Mouse (Mus musculus) kidney, postnatal 0 days (tissue): Measurements from ENCODE around the gene Zfp687. TPM values are rescaled to one million over a fixed set of nuclear protein-coding genes. Genes with fewer than 3 reads are reported as not detected.

Experiments
- ATAC-seq: fragments of 200-750 bp; cut with Nextera tagmentation; replicated peaks from 2 replicates; pipeline ENCODE4 v1.8.0; 2017; ENCODE audit warnings: low read depth, moderate number of reproducible peaks, moderate TSS enrichment, moderate library complexity; ENCODE audit not compliant: low FRiP score
- DNase-seq: peaks from one replicate; pipeline ENCODE4 v3.0.0-alpha.2; 2016; ENCODE audit warnings: low spot score
- H3K27ac ChIP-seq: fragments of 300-500 bp; sonication (generic); 2 replicates; pipeline ENCODE4 v1.5.1; 2014; ENCODE audit warnings: mild to moderate bottlenecking
- H3K27me3 ChIP-seq: fragments of 300-500 bp; sonication (generic); 2 replicates; pipeline ENCODE4 v1.6.1; 2014; ENCODE audit warnings: low read length, mixed read lengths; ENCODE audit not compliant: insufficient read depth
- H3K36me3 ChIP-seq: fragments of 300-500 bp; sonication (generic); 2 replicates; pipeline ENCODE4 v1.6.1; 2014; ENCODE audit warnings: low read length, mixed read lengths; ENCODE audit not compliant: insufficient read depth
- H3K4me1 ChIP-seq: fragments of 300-500 bp; sonication (generic); replicated peaks from 2 replicates; pipeline ENCODE4 v1.6.1; 2014; ENCODE audit warnings: antibody characterized with exemption, low read length, mixed read lengths; ENCODE audit not compliant: insufficient read depth
- H3K4me2 ChIP-seq: fragments of 300-500 bp; sonication (generic); 2 replicates; pipeline ENCODE4 v1.6.1; 2014; ENCODE audit warnings: mild to moderate bottlenecking, low read length, moderate library complexity, mixed read lengths
- H3K4me3 ChIP-seq: fragments of 300-500 bp; sonication (generic); replicated peaks from 2 replicates; pipeline ENCODE4 v1.5.1; 2014; ENCODE audit warnings: low read depth, low read length
- H3K9ac ChIP-seq: fragments of 300-500 bp; sonication (generic); 2 replicates; pipeline ENCODE4 v1.6.1; 2014; ENCODE audit warnings: low read depth, low read length
- H3K9me3 ChIP-seq: fragments of 300-500 bp; sonication (generic); replicated peaks from 2 replicates; pipeline ENCODE4 v1.6.1; 2016; ENCODE audit warnings: low read length, inconsistent platforms, mixed read lengths
- CTCF ChIP-seq: IDR thresholded peaks from 2 replicates; pipeline ENCODE4 v1.5.1; 2016; ENCODE audit warnings: antibody characterized with exemption, low read depth, mild to moderate bottlenecking, moderate library complexity
- WGBS: fragments of 180-500 bp; shearing (Covaris S2); extraction: QIAGEN DNeasy Blood & Tissue Kit; methylation state at CpG from one replicate; pipeline ENCODE4 v1.1.7; 2014; 5-methylcytosine and 5-hydroxymethylcytosine counted together
- microRNA-seq: library from miRNA; unstranded; fragments of <30 nt; microRNA quantifications from one replicate; pipeline ENCODE4, GENCODE M21; 2016
- polyA plus RNA-seq: library from polyadenylated mRNA; unstranded; fragments of >200 nt; fragmentation: Nextera tagmentation; extraction: Ambion mirVana; gene quantifications from 2 replicates; pipeline ENCODE4 v1.2.1, GENCODE M21; 2015

The Zfp687 gene
- polyA plus RNA-seq, 1 experiment from 2014 or later: 20.0 TPM

DNA sequence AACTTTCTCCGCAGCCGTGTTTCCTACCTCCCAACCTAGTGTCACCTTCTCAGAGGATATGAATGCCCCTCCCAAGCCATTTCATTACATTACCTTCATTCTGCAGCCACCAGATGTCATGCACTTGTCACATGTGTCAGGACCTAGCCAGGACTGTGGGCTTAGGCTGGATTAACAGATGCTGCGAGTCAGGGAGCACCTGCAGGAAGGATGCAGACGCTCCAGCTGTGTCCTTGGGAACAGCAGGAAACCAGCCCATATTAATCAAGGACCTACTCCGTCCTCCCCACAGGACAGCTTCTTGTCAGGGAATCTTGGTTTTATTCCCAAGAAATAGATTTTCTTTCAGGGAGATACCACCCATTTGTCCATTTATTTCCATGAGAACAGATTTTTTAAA, 54.9 kb downstream of the Zfp687 start:
- no peak overlapping the region for H3K4me2 ChIP-seq
- no peak for DNase-seq
- 54% methylated on average over 5 of the region's 5 CpGs for WGBS
- no peak overlapping the region for H3K4me3 ChIP-seq
- no peak overlapping the region for H3K9ac ChIP-seq
- no peak for TF ChIP-seq CTCF
- H3K9me3 ChIP-seq: no peaks in the 10 kb centered on the region
- no peak for ATAC-seq
- no peaks in the 10 kb centered on the region for H3K4me1 ChIP-seq
- peaks cover 31% of the 10 kb centered on the region for H3K36me3 ChIP-seq
- no peaks in the 10 kb centered on the region for H3K27me3 ChIP-seq
- no peak overlapping the region for H3K27ac ChIP-seq

DNA sequence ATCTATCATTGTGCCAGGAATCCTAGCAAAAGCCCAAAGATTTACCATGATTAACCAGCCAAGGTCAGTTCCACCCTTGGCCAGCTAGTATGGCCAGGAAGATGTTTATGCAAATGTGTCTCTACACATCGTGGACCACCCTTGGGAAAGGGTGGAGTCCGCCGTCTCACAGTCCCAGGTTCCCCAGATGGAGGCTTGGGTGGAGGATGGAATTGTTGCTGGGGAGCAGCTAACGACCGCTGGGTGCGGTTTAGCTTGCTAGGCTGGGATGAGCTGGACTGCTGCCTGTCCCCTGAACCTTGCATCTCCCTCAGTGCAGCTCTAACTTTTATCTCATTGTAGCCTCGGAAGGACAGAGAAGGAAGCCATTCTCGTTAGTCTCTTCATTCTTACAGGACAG, 55.4 kb downstream of the Zfp687 start:
- no peak overlapping the region for H3K27ac ChIP-seq
- H3K4me3 ChIP-seq: no peak overlapping the region
- TF ChIP-seq CTCF: no peak
- peaks cover 3% of the 10 kb centered on the region; the same call in 1 of the 2 replicates for H3K4me1 ChIP-seq
- WGBS: 41% methylated on average over 8 of the region's 8 CpGs
- no peaks in the 10 kb centered on the region for H3K9me3 ChIP-seq
- DNase-seq: no peak
- peaks cover 31% of the 10 kb centered on the region for H3K36me3 ChIP-seq
- ATAC-seq: no peak
- H3K4me2 ChIP-seq: no peak overlapping the region
- H3K27me3 ChIP-seq: no peaks in the 10 kb centered on the region
- H3K9ac ChIP-seq: no peak overlapping the region

DNA sequence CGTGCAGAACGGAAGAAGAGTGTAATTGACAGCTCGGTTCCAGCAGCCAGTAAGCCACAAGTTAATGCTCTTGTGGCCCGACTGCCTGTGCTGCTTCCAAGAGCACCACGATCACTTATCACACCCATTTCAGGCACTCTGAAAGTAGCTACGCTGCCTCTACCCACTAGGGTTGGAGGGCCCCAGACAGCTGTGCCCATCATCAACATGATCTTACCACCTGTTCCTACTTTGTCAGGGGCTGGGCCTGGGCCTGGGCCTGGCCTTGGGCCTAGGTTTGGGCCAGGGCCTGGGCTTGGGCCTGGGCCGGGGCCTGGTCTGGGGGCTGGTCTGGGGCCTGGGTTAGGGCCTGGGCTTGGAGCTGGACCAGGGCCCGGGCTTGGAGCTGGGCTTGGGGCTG, 57.0 kb downstream of the Zfp687 start:
- Histone ChIP-seq H3K4me3 (no peak overlapping the region), H3K36me3 (peaks cover 31% of the 10 kb centered on the region), H3K27me3 (no peaks in the 10 kb centered on the region), H3K9me3 (no peaks in the 10 kb centered on the region), H3K9ac (no peak overlapping the region), H3K4me1 (peaks cover 7% of the 10 kb centered on the region; the same call in 1 of the 2 replicates), H3K27ac (no peak overlapping the region), H3K4me2 (no peak overlapping the region)
- DNase-seq (no peak), ATAC-seq (no peak)
- no peak for TF ChIP-seq CTCF
- 93% methylated on average over 8 of the region's 8 CpGs for WGBS

Small RNA genes lying within 50 kb of the gene (microRNA-seq; reads per million reads assigned to microRNA genes)
- not detected for gene Mir7013

Other genes with a start within 250 kb of the Zfp687 start
- gene Cgn, start 229.0 kb downstream of the Zfp687 start, polyA plus RNA-seq: 15.7 and 16.4 TPM in 2 replicates
- 14.1 and 14.6 TPM in 2 replicates for gene Pogz, start 177.9 kb downstream of the Zfp687 start, polyA plus RNA-seq
- gene Psmb4, start 128.5 kb downstream of the Zfp687 start, polyA plus RNA-seq: 317 and 329 TPM in 2 replicates
- gene Selenbp1, start 82.4 kb downstream of the Zfp687 start, polyA plus RNA-seq: 131 and 168 TPM in 2 replicates
- 5.9 and 6.8 TPM in 2 replicates for gene Rfx5, start 61.4 kb downstream of the Zfp687 start, polyA plus RNA-seq
- 20.2 and 20.7 TPM in 2 replicates for gene Pi4kb, start 40.7 kb downstream of the Zfp687 start, polyA plus RNA-seq
- 214 and 231 TPM in 2 replicates for gene Psmd4, start 27.2 kb upstream of the Zfp687 start, polyA plus RNA-seq
- 17.8 and 19.8 TPM in 2 replicates for gene Pip5k1a, start 91.5 kb upstream of the Zfp687 start, polyA plus RNA-seq
- gene Vps72, start 95.6 kb upstream of the Zfp687 start, polyA plus RNA-seq: 116 and 120 TPM in 2 replicates
- 0.69 and 0.83 TPM in 2 replicates for gene Tmod4, start 109.0 kb upstream of the Zfp687 start, polyA plus RNA-seq
- gene Scnm1, start 118.6 kb upstream of the Zfp687 start, polyA plus RNA-seq: 63.0 and 63.5 TPM in 2 replicates
- 14.4 and 15.2 TPM in 2 replicates for gene Lysmd1, start 118.6 kb upstream of the Zfp687 start, polyA plus RNA-seq
- 2.8 and 3.6 TPM in 2 replicates for gene Tnfaip8l2, start 126.9 kb upstream of the Zfp687 start, polyA plus RNA-seq
- gene Sema6c, start 145.0 kb upstream of the Zfp687 start, polyA plus RNA-seq: 1.8 and 2.9 TPM in 2 replicates
- 4.5 and 5.4 TPM in 2 replicates for gene Gabpb2, start 202.5 kb upstream of the Zfp687 start, polyA plus RNA-seq
- gene Cdc42se1, start 213.3 kb upstream of the Zfp687 start, polyA plus RNA-seq: 98.5 and 102 TPM in 2 replicates
- 11.2 and 11.8 TPM in 2 replicates for gene Mllt11, start 216.7 kb upstream of the Zfp687 start, polyA plus RNA-seq
- gene Gm128, start 226.2 kb upstream of the Zfp687 start, polyA plus RNA-seq: 1.2 and 1.3 TPM in 2 replicates
- 0.82 and 1.6 TPM in 2 replicates for gene Bnipl, start 235.7 kb upstream of the Zfp687 start, polyA plus RNA-seq